ENCODE assay signal across 11 mouse cellular contexts in the genomic region with DNA sequence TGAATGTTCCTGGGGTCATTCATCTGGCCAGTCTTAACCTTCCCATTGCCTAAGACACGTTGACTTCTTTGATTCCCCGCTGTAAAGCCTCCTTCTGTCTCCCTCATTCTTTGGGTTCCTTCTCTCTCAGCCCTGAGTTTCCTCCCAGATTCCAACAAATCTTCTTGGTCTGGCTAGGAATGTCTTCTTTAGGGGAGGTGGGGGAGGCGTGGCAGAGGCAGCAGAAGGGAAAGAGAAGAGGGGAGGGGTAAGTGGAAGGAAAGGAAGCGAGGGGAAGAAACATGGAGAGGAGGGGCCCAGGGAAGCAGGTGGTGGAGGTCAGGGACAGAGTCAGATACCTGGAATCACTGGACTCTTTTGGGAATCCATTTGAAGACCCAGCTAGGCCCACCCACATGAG. TPM values are rescaled to one million over a fixed set of nuclear protein-coding genes. Genes with fewer than 3 reads are reported as not detected.
DNase-seq lines count a peak whose midpoint lies in the region; ATAC-seq and TF ChIP-seq lines count a peak whose summit lies in the region.
"Had no signal": no experiment of that assay in that cellular context is flagged by ENCODE, and none has a peak within 500 bp of the region (broad histone marks: within the 10 kb centered on the region; RNA-seq: fewer than 3 reads in every experiment).

No protein-coding gene starts in this region.

- WGBS in liver, adult 2 months: 50% methylated on average over 4 of the region's 4 CpGs
- 26% methylated on average over 4 of the region's 4 CpGs for WGBS in embryonic facial prominence, embryonic 13.5 days
- WGBS in kidney, postnatal 0 days: 28% methylated on average over 4 of the region's 4 CpGs
- 72% methylated on average over 4 of the region's 4 CpGs for WGBS in small intestine, adult 2 months

- H3K27me3 ChIP-seq in liver, adult 2 months (ENCODE audit: control insufficient read depth, insufficient read depth, low read length): no peaks in the 10 kb centered on the region
- no peaks in the 10 kb centered on the region for H3K27me3 ChIP-seq in embryonic facial prominence, embryonic 13.5 days
- H3K27me3 ChIP-seq in kidney, postnatal 0 days (ENCODE audit: insufficient read depth, low read length): no peaks in the 10 kb centered on the region
- no peaks in the 10 kb centered on the region for H3K27me3 ChIP-seq in small intestine, adult 2 months (ENCODE audit: control insufficient read depth, insufficient read depth, low read length)

- no peaks in the 10 kb centered on the region for H3K36me3 ChIP-seq in liver, adult 2 months (ENCODE audit: control insufficient read depth, insufficient read depth, low read length)
- no peaks in the 10 kb centered on the region for H3K36me3 ChIP-seq in embryonic facial prominence, embryonic 13.5 days
- no peaks in the 10 kb centered on the region for H3K36me3 ChIP-seq in kidney, postnatal 0 days (ENCODE audit: insufficient read depth, low read length)
- no peaks in the 10 kb centered on the region for H3K36me3 ChIP-seq in small intestine, adult 2 months (ENCODE audit: control insufficient read depth, insufficient read depth, low read length)

- peak; percentile 36 for DNase-seq in liver, adult 2 months (ENCODE audit: extremely low read depth, low read depth, low spot score)
- DNase-seq in liver: no peak
- peak; percentile 81 for DNase-seq in kidney, postnatal 0 days (ENCODE audit: low spot score)
- DNase-seq in left cerebral cortex, postnatal 14 days (ENCODE audit: low spot score in 2 of 2): no peak
- DNase-seq: heart, postnatal 10 days; midbrain, embryonic 14.5 days had no signal

- H3K9me3 ChIP-seq in embryonic facial prominence, embryonic 13.5 days: no peaks in the 10 kb centered on the region
- H3K9me3 ChIP-seq in kidney, postnatal 0 days (replicated peaks; ENCODE audit: low read length): no peaks in the 10 kb centered on the region

- peak overlapping the region; percentile 99 for H3K27ac ChIP-seq in liver, adult 2 months (replicated peaks; ENCODE audit: insufficient read depth, low read depth, low read length)
- peak overlapping the region; percentile 98 for H3K27ac ChIP-seq in embryonic facial prominence, embryonic 13.5 days
- peak overlapping the region; percentile 89 for H3K27ac ChIP-seq in kidney, postnatal 0 days
- peak overlapping the region; percentile 94 for H3K27ac ChIP-seq in small intestine, adult 2 months (ENCODE audit: insufficient read depth, low read depth, low read length)
- H3K27ac ChIP-seq: left cerebral cortex, adult 2 months had no signal

- peaks cover 42% of the 10 kb centered on the region for H3K4me1 ChIP-seq in liver, adult 2 months (ENCODE audit: control insufficient read depth, insufficient read depth, low read length)
- peaks cover 60% of the 10 kb centered on the region for H3K4me1 ChIP-seq in embryonic facial prominence, embryonic 13.5 days
- peaks cover 30% of the 10 kb centered on the region for H3K4me1 ChIP-seq in kidney, postnatal 0 days (replicated peaks; ENCODE audit: insufficient read depth, low read length)
- peaks cover 26% of the 10 kb centered on the region for H3K4me1 ChIP-seq in small intestine, adult 2 months (ENCODE audit: control insufficient read depth, insufficient read depth, insufficient read length, low read length)

- H3K79me2 ChIP-seq in liver, adult 2 months (ENCODE audit: control insufficient read depth, insufficient read depth, low read length): no peaks in the 10 kb centered on the region; the same call in 1 of the 2 replicates

- 0 out of 2 replicates have a peak overlapping the region, but pooled peaks have one; percentile 7 for H3K4me2 ChIP-seq in embryonic facial prominence, embryonic 13.5 days
- H3K4me2 ChIP-seq in kidney, postnatal 0 days (ENCODE audit: low read length): no peak overlapping the region

- intact Hi-C loops in left cerebral cortex, postnatal 14 days (cut with DNase I): no loop called here

- H3K9ac ChIP-seq in liver, adult 2 months (ENCODE audit: low read depth, low read length): peak overlapping the region; percentile 44
- H3K9ac ChIP-seq in embryonic facial prominence, embryonic 13.5 days: no peak overlapping the region; the same call in 1 of the 2 replicates
- H3K9ac ChIP-seq in kidney, postnatal 0 days (ENCODE audit: low read depth, low read length): no peak overlapping the region

- ATAC-seq in embryonic facial prominence, embryonic 13.5 days (ENCODE audit: insufficient number of reproducible peaks, insufficient read depth, low FRiP score, low TSS enrichment, low read depth): no peak
- no peak for ATAC-seq in kidney, postnatal 0 days (replicated peaks; ENCODE audit: low FRiP score, low read depth)
- ATAC-seq in inflammation-experienced regulatory T-cells, adult 6 months: no peak

- no peak overlapping the region for H3K4me3 ChIP-seq in liver, adult 2 months (ENCODE audit: insufficient read depth, low read depth, low read length)
- H3K4me3 ChIP-seq in embryonic facial prominence, embryonic 13.5 days: no peak overlapping the region
- no peak overlapping the region for H3K4me3 ChIP-seq in kidney, postnatal 0 days (replicated peaks; ENCODE audit: low read depth, low read length)
- no peak overlapping the region for H3K4me3 ChIP-seq in small intestine, adult 2 months (ENCODE audit: low read depth, low read length)
- H3K4me3 ChIP-seq: left cerebral cortex, adult 2 months had no signal

- TF ChIP-seq CTCF in liver, adult 2 months (IDR thresholded peaks at IDR 0.05; ENCODE audit: low read depth, low read length): no peak
- no peak for TF ChIP-seq CTCF in kidney, postnatal 0 days (IDR thresholded peaks at IDR 0.05; ENCODE audit: low read depth)
- no peak for TF ChIP-seq CTCF in small intestine, adult 2 months (IDR thresholded peaks at IDR 0.05; ENCODE audit: extremely low read depth, insufficient read length, insufficient replicate concordance, low read depth, low read length)

- no peak for TF ChIP-seq POLR2A in liver, adult 2 months (IDR thresholded peaks at IDR 0.05; ENCODE audit: extremely low read depth, insufficient read depth, low read length)
- TF ChIP-seq POLR2A in small intestine, adult 2 months (IDR thresholded peaks at IDR 0.05; ENCODE audit: low read depth, low read length): no peak

RNA-seq across cellular contexts. Expression of a gene that starts 22.7 kb away (rescaled TPM):
- 237 and 289 TPM in 2 replicates for total RNA-seq in liver, adult 2 months (2014; rRNA removed)
- polyA plus RNA-seq in liver, adult 2 months (2012; rRNA removed): 243 and 326 TPM in 2 replicates
- 81.8 and 86.1 TPM in 2 replicates for polyA plus RNA-seq in embryonic facial prominence, embryonic 13.5 days (2015; fragmentation: Nextera tagmentation; extraction: Ambion mirVana)
- 57.2 and 62.9 TPM in 2 replicates for polyA plus RNA-seq in kidney, postnatal 0 days (2015; fragmentation: Nextera tagmentation; extraction: Ambion mirVana)
- 21.4 and 35.7 TPM in 2 replicates for polyA plus RNA-seq in small intestine, adult 2 months (2012; rRNA removed)
- total RNA-seq in left cerebral cortex, postnatal 14 days (2021): 10 to 100 TPM; 13.6 to 14.2 TPM
- 1 to 10 TPM in 1 of 3 experiments, under 1 TPM in 1, not detected in 1; 0.28 to 1.3 TPM for polyA plus RNA-seq in inflammation-experienced regulatory T-cells, adult 6 months (2017; shearing (Covaris generic))

RNA-seq across cellular contexts. Expression of a gene that starts 48.3 kb away (rescaled TPM):
- total RNA-seq in liver, adult 2 months (2014; rRNA removed): not detected in 2 replicates
- polyA plus RNA-seq in liver, adult 2 months (2012; rRNA removed): not detected in 2 replicates
- 45.2 and 50.1 TPM in 2 replicates for polyA plus RNA-seq in embryonic facial prominence, embryonic 13.5 days (2015; fragmentation: Nextera tagmentation; extraction: Ambion mirVana)
- 2.5 and 2.6 TPM in 2 replicates for polyA plus RNA-seq in kidney, postnatal 0 days (2015; fragmentation: Nextera tagmentation; extraction: Ambion mirVana)
- 0.11 and 0.79 TPM in 2 replicates for polyA plus RNA-seq in small intestine, adult 2 months (2012; rRNA removed)
- total RNA-seq in left cerebral cortex, postnatal 14 days (2021): under 1 TPM; 0.22 to 0.23 TPM
- not detected for polyA plus RNA-seq in inflammation-experienced regulatory T-cells, adult 6 months (2017; shearing (Covaris generic))
- total RNA-seq: common myeloid progenitor, adult 5-6 weeks; left cerebral cortex, adult 2 months had no signal
- polyA plus RNA-seq: midbrain, embryonic 14.5 days had no signal

RNA-seq across cellular contexts. Expression of a gene that starts 52.2 kb away (rescaled TPM):
- total RNA-seq in liver, adult 2 months (2014; rRNA removed): not detected in 2 replicates
- polyA plus RNA-seq in liver, adult 2 months (2012; rRNA removed): not detected in 2 replicates
- polyA plus RNA-seq in embryonic facial prominence, embryonic 13.5 days (2015; fragmentation: Nextera tagmentation; extraction: Ambion mirVana): 2.0 and 2.1 TPM in 2 replicates
- 0.41 and 0.47 TPM in 2 replicates for polyA plus RNA-seq in kidney, postnatal 0 days (2015; fragmentation: Nextera tagmentation; extraction: Ambion mirVana)
- polyA plus RNA-seq in small intestine, adult 2 months (2012; rRNA removed): 0.55 and 1.2 TPM in 2 replicates
- not detected for total RNA-seq in left cerebral cortex, postnatal 14 days (2021)
- polyA plus RNA-seq in inflammation-experienced regulatory T-cells, adult 6 months (2017; shearing (Covaris generic)): not detected
- total RNA-seq: common myeloid progenitor, adult 5-6 weeks had no signal
- polyA plus RNA-seq: midbrain, embryonic 14.5 days had no signal

Comparison
In these comparisons a context has a peak if more than half of its experiments do, and no peak if none do; other contexts are left out.
1. DNase-seq: peak in liver, adult 2 months (single experiment) and kidney, postnatal 0 days (single experiment); none in liver (single experiment) and left cerebral cortex, postnatal 14 days (0 of 2).
2. RNA of a gene that starts 48.3 kb away (polyA plus RNA-seq): 45.2 to 50.1 TPM in embryonic facial prominence, embryonic 13.5 days; 2.5 to 2.6 TPM in kidney, postnatal 0 days, 0.11 to 0.79 TPM in small intestine, adult 2 months, not detected in liver, adult 2 months and not detected in inflammation-experienced regulatory T-cells, adult 6 months; every median in the first group is over 10 times any median in the second.
3. Peak in every context shown above with its lines, with median percentiles within 50 percentile points of each other: H3K27ac ChIP-seq.